Mouse (Mus musculus): ENCODE measurements around the gene Sh3gl1.

DNA sequence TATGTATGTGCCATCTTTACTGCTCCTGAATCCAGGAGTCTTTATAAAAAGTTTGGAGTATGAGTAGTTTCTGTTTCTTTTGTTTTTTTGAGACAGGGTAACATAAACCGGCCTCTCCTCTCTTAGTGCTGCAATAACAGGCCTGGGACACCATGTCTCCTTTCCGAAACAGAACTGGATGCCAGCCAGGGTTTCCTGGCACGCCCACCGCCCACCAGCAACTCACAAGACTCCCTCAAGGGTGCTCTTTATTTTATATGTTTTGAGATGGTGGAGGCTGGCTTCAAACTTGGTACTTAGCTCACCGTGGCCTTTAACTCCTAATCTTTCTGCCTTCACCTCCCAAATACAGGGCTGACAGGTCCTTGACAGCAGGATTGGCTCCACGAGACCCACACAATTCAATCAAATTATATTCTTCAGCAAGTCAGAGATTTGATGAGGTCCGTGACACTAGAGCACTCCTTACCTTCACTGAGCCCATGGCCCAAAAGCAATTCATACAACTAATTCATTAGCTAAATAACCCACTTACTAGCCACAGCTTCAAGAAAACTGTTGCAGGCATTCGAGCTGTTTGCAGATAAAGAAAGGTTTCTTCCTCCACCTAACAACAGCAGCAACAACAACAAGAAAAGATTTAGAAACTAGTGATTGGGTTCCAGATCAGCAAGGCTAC, 2.3 kb upstream of the Sh3gl1 start:
- TF ChIP-seq CTCF (IDR thresholded peaks at IDR 0.05; ENCODE audit: extremely low read depth, insufficient read length, insufficient replicate concordance, low read depth, low read length) (no peak), POLR2A (IDR thresholded peaks at IDR 0.05; ENCODE audit: low read depth, low read length) (no peak)

All from small intestine, adult 2 months (tissue).